Mouse (Mus musculus): ENCODE measurements around the gene Dab2. TPM values are rescaled to one million over a fixed set of nuclear protein-coding genes. Genes with fewer than 3 reads are reported as not detected.

Dab2 gene
- total RNA-seq, 2 experiments from 2014 or later, result 45.2 to 49.0 TPM

DNA sequence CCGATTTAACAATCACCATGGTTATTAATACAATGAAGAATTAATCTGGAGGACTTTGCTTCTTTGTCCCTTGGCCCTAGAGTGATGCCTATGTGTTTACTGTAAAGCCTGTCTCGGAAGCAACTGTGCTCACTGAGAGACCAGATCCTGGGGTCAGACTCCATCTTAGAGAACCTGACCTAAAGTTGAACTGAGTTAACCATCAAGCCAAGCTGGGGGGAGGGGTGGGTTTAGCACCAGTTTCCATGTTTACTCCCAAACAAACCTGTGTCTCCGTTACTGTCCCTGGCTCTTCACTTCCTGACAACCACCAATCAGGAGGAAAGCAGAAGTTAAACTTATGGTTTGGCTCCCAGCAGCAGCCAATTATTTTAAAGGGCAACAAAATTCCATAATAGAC is 184.0 kb downstream of the Dab2 start:
- no peak for DNase-seq

Other genes with a start within 250 kb of the Dab2 start
- gene C9, start 145.5 kb downstream of the Dab2 start, total RNA-seq (2021), result not detected
- gene Fyb, start 223.1 kb downstream of the Dab2 start, total RNA-seq (2021), result 10 to 100 TPM in 1 of 2 experiments, 1 to 10 TPM in 1; 6.1 to 24.8 TPM